Mouse (Mus musculus): ENCODE measurements around the gene Sgta. TPM values are rescaled to one million over a fixed set of nuclear protein-coding genes. Genes with fewer than 3 reads are reported as not detected.
A peak's percentile ranks its signal among the peaks of the same experiment; 100 is the strongest.
"Not testable (repeated sequence)": the region's sequence is repeated elsewhere in the genome, so short reads cannot be mapped to it uniquely, and the experiment has no call there.

Sgta gene
- total and polyA plus RNA-seq, 3 experiments = 67.6 to 123 (median 104) TPM

DNA sequence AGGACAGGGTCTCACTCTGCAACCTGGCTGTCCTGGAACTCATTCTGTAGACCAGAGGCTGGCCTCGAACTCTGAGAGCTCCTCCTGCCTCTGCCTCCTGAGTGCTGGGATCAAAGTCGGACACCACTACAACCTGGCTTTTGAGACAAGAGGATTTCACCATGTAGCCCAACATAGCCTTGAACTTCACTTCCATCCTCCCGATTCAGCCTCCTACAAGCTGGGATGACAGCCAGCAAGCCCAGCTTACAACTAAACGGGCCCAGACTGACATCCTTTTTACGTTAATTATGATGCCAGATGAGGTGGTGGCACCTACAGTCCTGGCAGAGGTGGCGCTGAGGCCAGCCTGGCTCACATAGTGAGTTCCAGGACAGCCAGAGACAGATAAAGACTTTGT, 1.1 kb downstream of the Sgta start:
- peak overlapping the region; percentile 90 for H3K4me2 ChIP-seq (ENCODE audit: insufficient read depth, low read depth, poor library complexity, severe bottlenecking)
- peaks cover 8 to 33% of the 10 kb centered on the region in 2 experiments for H3K4me1 ChIP-seq (ENCODE audit: control insufficient read depth in 1 of 2, insufficient read depth in 2 of 2)
- H3K27me3 ChIP-seq (replicated peaks) = no peaks in the 10 kb centered on the region
- peaks cover 8 to 47% of the 10 kb centered on the region in 2 experiments for H3K36me3 ChIP-seq (replicated peaks in 1 of 2; ENCODE audit: control insufficient read depth in 1 of 2, insufficient read depth in 1 of 2, low read length in 1 of 2)
- TF ChIP-seq ZMIZ1 (IDR thresholded peaks at IDR 0.05; ENCODE audit: low read depth, low read length) (no peak), HCFC1 (IDR thresholded peaks at IDR 0.05; ENCODE audit: low read depth, low read length) (no peak), USF1 (IDR thresholded peaks at IDR 0.05; ENCODE audit: low read depth, low read length) (no peak), CTCF (conservative IDR thresholded peaks at IDR 0.05 in 1 of 2, IDR thresholded peaks at IDR 0.05 in 1 of 2; ENCODE audit: low read depth in 2 of 2, low read length in 2 of 2) (no peak), CHD1 (IDR thresholded peaks at IDR 0.05; ENCODE audit: low read depth, low read length) (no peak), TCF12 (IDR thresholded peaks at IDR 0.05; ENCODE audit: low read depth, low read length) (no peak), ZC3H11A (IDR thresholded peaks at IDR 0.05; ENCODE audit: low read depth, low read length) (no peak), IRF4 (IDR thresholded peaks at IDR 0.05; ENCODE audit: low read depth, low read length) (no peak), PAX5 (IDR thresholded peaks at IDR 0.05; ENCODE audit: low read length) (no peak), ZKSCAN1 (IDR thresholded peaks at IDR 0.05; ENCODE audit: borderline replicate concordance, low read depth, low read length) (no peak), ETS1 (conservative IDR thresholded peaks at IDR 0.05; ENCODE audit: low read depth, low read length) (no peak), NRF1 (IDR thresholded peaks at IDR 0.05; ENCODE audit: low read depth, low read length) (no peak), JUND (conservative IDR thresholded peaks at IDR 0.05; ENCODE audit: low read depth, low read length) (no peak), UBTF (IDR thresholded peaks at IDR 0.05; ENCODE audit: low read depth, low read length) (no peak)
- H3K27ac ChIP-seq (ENCODE audit: insufficient read depth, low read depth) = no peak overlapping the region
- H3K9ac ChIP-seq (ENCODE audit: insufficient read depth, low read depth) = peak overlapping the region; percentile 92
- dilution Hi-C loops (cut with MboI; ENCODE audit: extremely low pct_ligation_motif_present, extremely low pct_unique_long_range_greater_than_20kb, low sequenced_read_pairs) (no loop called here), in situ Hi-C loops (cut with MboI; ENCODE audit: low pct_ligation_motif_present, low pct_unique_long_range_greater_than_20kb, low sequenced_read_pairs) (no loop called here)
- peaks cover 53% of the 10 kb centered on the region for H3K79me2 ChIP-seq (replicated peaks; ENCODE audit: control insufficient read depth, extremely low read depth, insufficient read depth, poor library complexity, severe bottlenecking)
- DNase-seq (ENCODE audit: extremely low read depth) = no peak
- H3K4me3 ChIP-seq (replicated peaks in 1 of 3; ENCODE audit: low read depth in 2 of 3, low read length in 2 of 3, poor library complexity in 1 of 3) = peak overlapping the region; percentile 92 to 96 (median 95)
- H3K9me3 ChIP-seq (replicated peaks; ENCODE audit: low read length) = no peaks in the 10 kb centered on the region

DNA sequence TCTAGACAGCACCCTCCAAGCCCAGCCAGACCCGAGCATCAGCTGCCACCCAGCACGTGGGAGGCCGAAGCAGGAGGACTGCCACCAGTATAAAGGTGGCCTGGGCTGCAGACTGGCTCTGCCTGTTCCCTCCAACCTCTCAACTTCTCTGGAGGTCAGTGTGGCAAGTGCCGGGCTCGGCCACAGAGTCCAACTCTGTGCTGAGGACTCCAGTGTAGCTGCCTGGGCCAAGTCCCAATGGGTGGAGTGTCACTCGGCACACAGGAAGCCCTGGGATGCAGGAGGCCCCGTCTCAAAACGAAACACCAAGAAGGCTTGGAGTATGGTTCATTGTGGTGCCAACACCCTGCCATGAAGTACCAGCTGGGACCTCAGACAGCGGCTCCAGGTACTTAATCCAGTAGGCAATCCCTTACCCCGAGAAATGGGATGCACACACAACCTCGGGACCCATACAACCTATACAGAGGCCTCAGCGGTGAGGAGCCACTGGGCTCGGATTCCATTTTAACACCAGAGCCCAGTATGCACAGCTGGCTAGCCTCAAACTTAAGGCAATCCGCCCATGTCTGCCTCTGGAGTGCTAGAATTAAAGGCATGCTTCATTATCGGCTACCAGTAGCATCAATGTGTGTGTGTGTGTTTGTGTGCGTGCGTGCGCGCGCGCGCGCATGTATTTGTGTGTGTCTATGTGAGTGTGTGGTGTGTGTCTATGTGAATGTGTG, 2.4 kb downstream of the Sgta start:
- no peaks in the 10 kb centered on the region for H3K27me3 ChIP-seq (replicated peaks)
- H3K27ac ChIP-seq (ENCODE audit: insufficient read depth, low read depth) = no peak overlapping the region
- peaks cover 14 to 61% of the 10 kb centered on the region in 2 experiments for H3K36me3 ChIP-seq (replicated peaks in 1 of 2; ENCODE audit: control insufficient read depth in 1 of 2, insufficient read depth in 1 of 2, low read length in 1 of 2)
- H3K4me1 ChIP-seq (ENCODE audit: control insufficient read depth in 1 of 2, insufficient read depth in 2 of 2) = peaks cover 8 to 33% of the 10 kb centered on the region in 2 experiments
- dilution Hi-C loops (cut with MboI; ENCODE audit: extremely low pct_ligation_motif_present, extremely low pct_unique_long_range_greater_than_20kb, low sequenced_read_pairs) = no loop called here
- H3K4me3 ChIP-seq (replicated peaks in 1 of 3; ENCODE audit: low read depth in 2 of 3, low read length in 2 of 3, poor library complexity in 1 of 3) = no peak overlapping the region
- no peak for TF ChIP-seq MYC (IDR thresholded peaks at IDR 0.05; ENCODE audit: low read depth, low read length)
- TF ChIP-seq ZNF384 (IDR thresholded peaks at IDR 0.05; ENCODE audit: low read depth, low read length) = no peak
- TF ChIP-seq ETS1 (conservative IDR thresholded peaks at IDR 0.05; ENCODE audit: low read depth, low read length) = no peak
- no peak for TF ChIP-seq CHD1 (IDR thresholded peaks at IDR 0.05; ENCODE audit: low read depth, low read length)
- TF ChIP-seq MAFK (IDR thresholded peaks at IDR 0.05; ENCODE audit: insufficient replicate concordance, low read length) = no peak
- no peak for TF ChIP-seq NELFE (IDR thresholded peaks at IDR 0.05; ENCODE audit: low read depth, low read length)
- TF ChIP-seq KAT2A (IDR thresholded peaks at IDR 0.05; ENCODE audit: insufficient replicate concordance, low read length) = no peak
- TF ChIP-seq POLR2A (IDR thresholded peaks at IDR 0.05; ENCODE audit: low read depth, low read length) = no peak
- in situ Hi-C loops (cut with MboI; ENCODE audit: low pct_ligation_motif_present, low pct_unique_long_range_greater_than_20kb, low sequenced_read_pairs) = no loop called here
- no peak overlapping the region for H3K9ac ChIP-seq (ENCODE audit: insufficient read depth, low read depth)
- H3K79me2 ChIP-seq (replicated peaks; ENCODE audit: control insufficient read depth, extremely low read depth, insufficient read depth, poor library complexity, severe bottlenecking) = peaks cover 56% of the 10 kb centered on the region
- no peak for DNase-seq (ENCODE audit: extremely low read depth)
- no peak overlapping the region for H3K4me2 ChIP-seq (ENCODE audit: insufficient read depth, low read depth, poor library complexity, severe bottlenecking)
- no peaks in the 10 kb centered on the region for H3K9me3 ChIP-seq (replicated peaks; ENCODE audit: low read length)

DNA sequence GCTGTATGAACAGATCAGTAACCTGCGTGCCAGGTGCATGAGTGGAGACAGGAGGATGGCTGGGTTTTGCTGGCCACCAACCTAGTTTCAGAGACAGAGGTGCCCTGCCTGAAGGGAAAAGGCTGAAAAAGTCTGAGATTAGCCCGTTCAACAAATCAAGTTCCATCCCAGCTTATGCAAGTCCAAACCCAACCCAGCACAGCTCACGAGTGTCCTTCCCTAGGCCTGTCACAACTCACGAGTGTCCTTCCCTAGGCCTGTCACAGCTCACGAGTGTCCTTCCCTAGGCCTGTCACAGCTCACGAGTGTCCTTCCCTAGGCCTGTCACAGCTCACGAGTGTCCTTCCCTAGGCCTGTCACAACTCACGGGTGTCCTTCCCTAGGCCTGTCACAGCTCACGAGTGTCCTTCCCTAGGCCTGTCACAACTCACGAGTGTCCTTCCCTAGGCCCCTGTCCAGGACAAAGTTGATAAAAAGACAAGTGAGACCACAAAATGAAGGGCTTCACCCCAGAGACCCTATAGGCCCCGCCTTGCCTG, 4.1 kb downstream of the Sgta start:
- H3K9me3 ChIP-seq (replicated peaks; ENCODE audit: low read length); in situ Hi-C loops (cut with MboI; ENCODE audit: low pct_ligation_motif_present, low pct_unique_long_range_greater_than_20kb, low sequenced_read_pairs); H3K4me3 ChIP-seq (replicated peaks in 1 of 3; ENCODE audit: low read depth in 2 of 3, low read length in 2 of 3, poor library complexity in 1 of 3); H3K4me2 ChIP-seq (ENCODE audit: insufficient read depth, low read depth, poor library complexity, severe bottlenecking); H3K27me3 ChIP-seq (replicated peaks); DNase-seq (ENCODE audit: extremely low read depth); H3K27ac ChIP-seq (ENCODE audit: insufficient read depth, low read depth); H3K9ac ChIP-seq (ENCODE audit: insufficient read depth, low read depth); dilution Hi-C loops (cut with MboI; ENCODE audit: extremely low pct_ligation_motif_present, extremely low pct_unique_long_range_greater_than_20kb, low sequenced_read_pairs): not testable (repeated sequence)
- H3K79me2 ChIP-seq (replicated peaks; ENCODE audit: control insufficient read depth, extremely low read depth, insufficient read depth, poor library complexity, severe bottlenecking) = peaks cover 56% of the 10 kb centered on the region
- peaks cover 31 to 78% of the 10 kb centered on the region in 2 experiments for H3K36me3 ChIP-seq (replicated peaks in 1 of 2; ENCODE audit: control insufficient read depth in 1 of 2, insufficient read depth in 1 of 2, low read length in 1 of 2)
- H3K4me1 ChIP-seq (ENCODE audit: control insufficient read depth in 1 of 2, insufficient read depth in 2 of 2) = peaks cover 8 to 33% of the 10 kb centered on the region in 2 experiments

Measured in CH12.LX (cell line).